Mouse (Mus musculus): ENCODE results near the gene Cdh8. TPM values are rescaled to one million over a fixed set of nuclear protein-coding genes. Genes with fewer than 3 reads are reported as not detected.

Cdh8 gene
- 10 to 100 TPM; 45.5 to 51.4 TPM for total RNA-seq (2021)

- intact Hi-C loops (cut with DNase I) = no loop called here
Observed at GRCm38 (mm10) chr8:99415966-99416781, at the start of gene Cdh8. Gene Cdh8, minus strand, starts transcription at chr8:99416471.

GRCm38 (mm10) chr8:99446506-99446905 is 30.2 kb upstream of the Cdh8 start:
- intact Hi-C loops (cut with DNase I) = no loop called here
- DNase-seq (ENCODE audit: low spot score in 2 of 2) = no peak

More at GRCm38 (mm10) chr8:99415966-99416781, at the start of gene Cdh8:
- peak; percentile 80 to 84 for DNase-seq (ENCODE audit: low spot score in 2 of 2)

- intact Hi-C loops (cut with DNase I) = no loop called here
Observed at GRCm38 (mm10) chr8:99425901-99426300, 9.6 kb upstream of the Cdh8 start.

DNA sequence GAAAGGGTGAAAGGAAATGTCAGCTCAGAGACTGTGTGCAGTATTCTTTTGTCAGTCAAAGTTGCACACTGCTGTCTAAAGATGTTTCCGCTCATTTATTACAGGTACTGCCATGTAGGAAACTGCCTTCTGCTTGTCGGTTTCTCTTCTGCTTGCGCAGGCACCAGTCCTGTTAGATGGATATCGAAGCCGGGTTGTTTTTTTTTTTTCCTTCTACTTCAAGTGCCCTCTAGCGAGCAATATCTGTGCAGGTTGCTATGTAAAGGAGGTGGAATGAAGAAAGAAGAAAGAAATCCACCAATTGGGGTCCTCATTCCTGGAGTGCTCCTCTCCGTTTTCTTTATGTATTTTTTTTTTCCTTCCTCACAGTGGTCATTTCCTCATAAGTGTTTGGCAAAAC is 5.2 kb upstream of the Cdh8 start:
- peak in 1 of 2 experiments; percentile 18 for DNase-seq (ENCODE audit: low spot score in 2 of 2)
- intact Hi-C loops (cut with DNase I) = no loop called here

More at GRCm38 (mm10) chr8:99425901-99426300, 9.6 kb upstream of the Cdh8 start:
- DNase-seq (ENCODE audit: low spot score in 2 of 2) = no peak

GRCm38 (mm10) chr8:99419726-99420125 is 3.5 kb upstream of the Cdh8 start:
- DNase-seq (ENCODE audit: low spot score in 2 of 2) = no peak
- intact Hi-C loops (cut with DNase I) = no loop called here

DNA sequence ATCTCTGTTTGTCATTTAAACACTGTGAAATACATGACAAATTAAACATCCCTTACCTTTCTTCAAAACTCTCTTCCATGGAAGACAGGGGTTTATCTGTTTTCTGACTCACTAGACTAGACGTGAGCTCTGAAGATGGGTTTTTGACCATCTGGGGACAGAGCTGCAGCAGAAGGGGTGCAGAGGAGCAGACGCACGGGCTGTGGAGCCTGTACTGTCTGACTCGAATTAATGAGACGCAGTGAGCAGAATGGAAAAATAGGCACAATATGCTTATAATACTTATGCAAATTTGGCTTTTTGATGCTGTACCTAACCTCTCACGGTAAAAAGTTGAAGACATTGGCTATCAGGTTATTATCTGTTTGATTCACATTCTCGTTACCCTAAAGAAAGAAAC is 1.2 kb upstream of the Cdh8 start:
- no peak for DNase-seq (ENCODE audit: low spot score in 2 of 2)
- intact Hi-C loops (cut with DNase I) = no loop called here

- intact Hi-C loops (cut with DNase I) = no loop called here
- peak; percentile 58 to 68 for DNase-seq (ENCODE audit: low spot score in 2 of 2)
Observed at GRCm38 (mm10) chr8:99415076-99415965, 950 bp downstream of the Cdh8 start.

DNA sequence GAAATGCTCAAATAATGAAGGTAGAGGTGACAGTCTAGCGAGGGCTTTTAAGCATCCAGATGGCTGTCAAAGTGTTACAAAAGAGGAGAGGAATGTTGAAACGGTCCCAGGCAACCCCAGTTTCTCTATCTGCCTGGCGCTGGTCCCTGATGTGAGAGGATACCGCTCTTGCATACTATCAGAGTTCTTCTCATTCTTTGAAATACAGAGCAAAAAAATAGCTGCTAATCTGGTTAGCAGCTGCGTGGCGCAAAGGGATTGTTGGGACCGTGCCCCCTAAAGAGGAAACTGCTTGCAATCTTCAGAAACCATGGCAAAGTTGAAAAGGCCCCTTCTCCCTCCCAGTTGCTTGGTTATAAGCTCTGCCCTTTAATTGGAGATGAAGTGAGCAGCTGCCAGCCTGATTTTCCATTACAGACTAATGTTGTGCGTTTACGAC is 1.8 kb downstream of the Cdh8 start:
- DNase-seq (ENCODE audit: low spot score in 2 of 2) = peak; percentile 33
- intact Hi-C loops (cut with DNase I) = no loop called here

- intact Hi-C loops (cut with DNase I) = no loop called here
- DNase-seq (ENCODE audit: low spot score in 2 of 2) = no peak
Observed at GRCm38 (mm10) chr8:99413877-99414482, 2.3 kb downstream of the Cdh8 start.

- intact Hi-C loops (cut with DNase I) = no loop called here
- no peak for DNase-seq (ENCODE audit: low spot score in 2 of 2)
Observed at GRCm38 (mm10) chr8:99393908-99394307, 22.4 kb downstream of the Cdh8 start.

DNA sequence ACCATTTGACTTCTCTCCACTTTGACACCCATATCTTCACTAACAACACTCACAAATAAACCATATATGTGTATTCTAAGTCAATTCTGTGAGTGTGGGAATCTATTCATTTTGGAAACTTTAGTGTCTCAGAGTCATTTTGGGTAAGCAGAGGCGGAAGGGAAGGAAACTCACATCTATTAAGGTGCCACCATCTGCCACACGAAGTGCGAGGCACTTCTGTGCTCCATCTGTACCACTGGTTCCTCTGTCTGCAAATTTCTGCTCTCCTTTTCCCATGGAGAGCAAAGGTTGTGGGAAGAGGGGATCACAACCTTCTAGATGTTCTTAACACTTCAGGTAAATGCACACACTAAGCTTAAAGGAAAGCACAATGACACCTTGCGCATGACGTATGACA is 46.2 kb downstream of the Cdh8 start:
- peak in 1 of 2 experiments; percentile 40 for DNase-seq (ENCODE audit: low spot score in 2 of 2)
- intact Hi-C loops (cut with DNase I) = no loop called here

- no peak for DNase-seq (ENCODE audit: low spot score in 2 of 2)
- intact Hi-C loops (cut with DNase I) = no loop called here
Observed at GRCm38 (mm10) chr8:99369166-99369565, 47.1 kb downstream of the Cdh8 start.

DNA sequence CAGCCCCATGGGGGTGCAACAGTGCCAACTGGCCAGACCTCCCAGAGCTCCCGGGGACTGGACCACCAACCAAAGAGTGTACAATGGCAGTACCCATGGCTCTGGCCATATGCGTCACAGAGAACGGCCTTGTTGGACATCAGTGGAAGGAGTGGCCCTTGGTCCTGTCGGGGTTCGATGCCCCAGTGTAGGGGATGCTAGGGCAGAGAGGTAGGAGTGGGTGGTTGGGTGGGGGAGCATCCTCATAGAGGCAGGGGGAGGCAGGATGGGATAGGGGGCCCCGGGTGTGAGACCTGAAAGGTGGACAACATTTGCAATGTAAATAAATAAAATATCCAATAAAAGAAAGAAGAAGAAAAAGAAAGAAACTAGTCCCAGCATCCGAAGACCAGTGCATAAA is 47.8 kb downstream of the Cdh8 start:
- intact Hi-C loops (cut with DNase I) = no loop called here
- no peak for DNase-seq (ENCODE audit: low spot score in 2 of 2)

GRCm38 (mm10) chr8:99353923-99354322 is 62.3 kb downstream of the Cdh8 start:
- no peak for DNase-seq (ENCODE audit: low spot score in 2 of 2)
- intact Hi-C loops (cut with DNase I) = no loop called here

- DNase-seq (ENCODE audit: low spot score in 2 of 2) = no peak
- intact Hi-C loops (cut with DNase I) = no loop called here
Observed at GRCm38 (mm10) chr8:99353221-99353620, 63.0 kb downstream of the Cdh8 start.

- intact Hi-C loops (cut with DNase I) = no loop called here
- DNase-seq (ENCODE audit: low spot score in 2 of 2) = no peak
Observed at GRCm38 (mm10) chr8:99349456-99349855, 66.8 kb downstream of the Cdh8 start.

GRCm38 (mm10) chr8:99348618-99349017 is 67.7 kb downstream of the Cdh8 start:
- intact Hi-C loops (cut with DNase I) = no loop called here

DNA sequence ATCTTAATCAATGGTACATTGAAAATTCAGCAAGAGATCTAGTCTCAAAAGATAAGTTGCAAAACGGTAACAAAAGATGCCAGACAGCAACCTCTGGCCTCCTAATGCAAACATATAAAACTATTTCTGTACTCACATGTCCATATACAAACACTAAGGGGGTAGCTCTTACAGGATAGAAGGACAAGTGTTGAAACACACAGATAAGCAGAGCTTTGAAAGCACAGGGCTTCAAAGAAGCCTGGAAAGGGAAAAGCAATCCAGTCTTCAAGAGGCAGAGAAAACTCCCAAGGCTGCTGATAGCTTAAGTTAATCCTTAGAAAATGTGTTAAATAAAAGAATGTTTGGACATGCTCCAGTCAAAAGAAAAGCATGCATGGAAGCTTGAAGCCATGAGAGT is 77.0 kb downstream of the Cdh8 start:
- no peak for DNase-seq (ENCODE audit: low spot score in 2 of 2)
- intact Hi-C loops (cut with DNase I) = no loop called here

More at GRCm38 (mm10) chr8:99348618-99349017, 67.7 kb downstream of the Cdh8 start:
- DNase-seq (ENCODE audit: low spot score in 2 of 2) = no peak

- DNase-seq (ENCODE audit: low spot score in 2 of 2) = no peak
- intact Hi-C loops (cut with DNase I) = no loop called here
Observed at GRCm38 (mm10) chr8:99327559-99327958, 88.7 kb downstream of the Cdh8 start.

DNA sequence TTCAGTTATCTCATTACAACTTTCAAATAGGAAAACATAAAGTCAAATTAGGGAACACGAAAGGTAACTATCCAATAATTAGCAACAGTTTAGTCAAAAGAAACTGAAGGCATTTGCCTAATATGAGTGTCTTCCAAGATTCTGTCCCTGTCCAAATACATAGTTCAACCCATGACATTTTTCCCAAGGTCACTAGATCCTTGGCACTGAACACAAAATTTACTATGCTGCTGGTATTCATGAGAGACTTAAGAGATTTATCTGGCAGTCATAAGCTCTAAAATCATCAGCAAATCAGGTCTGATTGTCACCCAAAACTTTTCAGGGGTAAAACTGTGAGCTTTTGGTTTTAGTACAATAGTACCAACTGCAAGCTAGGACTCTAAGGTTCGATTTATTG is 101.7 kb downstream of the Cdh8 start:
- intact Hi-C loops (cut with DNase I) = no loop called here
- no peak for DNase-seq (ENCODE audit: low spot score in 2 of 2)
